Mouse (Mus musculus): ENCODE data around the gene Scp2d1. TPM values are rescaled to one million over a fixed set of nuclear protein-coding genes. Genes with fewer than 3 reads are reported as not detected.

Scp2d1 gene
- polyA plus RNA-seq, 1 experiment from 2014 or later: not detected

GRCm38 (mm10) chr2:144868827-144869226 lies 45.4 kb downstream of the Scp2d1 start:
- Histone ChIP-seq H3K9ac (ENCODE audit: low read length) (no peak overlapping the region), H3K27me3 (ENCODE audit: control insufficient read depth, insufficient read depth, low read length) (no peaks in the 10 kb centered on the region), H3K36me3 (ENCODE audit: control insufficient read depth, insufficient read depth, low read length) (no peaks in the 10 kb centered on the region), H3K4me2 (ENCODE audit: low read length) (no peak overlapping the region), H3K27ac (replicated peaks in 1 of 2; ENCODE audit: control insufficient read depth in 1 of 2, insufficient read depth in 1 of 2, low read depth in 2 of 2, low read length in 2 of 2) (no peak overlapping the region), H3K4me3 (ENCODE audit: control insufficient read depth in 1 of 2, insufficient read depth in 1 of 2, low read depth in 1 of 2, low read length in 2 of 2) (no peak overlapping the region), H3K4me1 (ENCODE audit: control insufficient read depth in 2 of 2, insufficient read depth in 2 of 2, low read length in 2 of 2) (no peaks in the 10 kb centered on the region), H3K9me3 (ENCODE audit: control insufficient read depth, low read length) (no peaks in the 10 kb centered on the region)
- 67% methylated on average over 2 of the region's 2 CpGs for WGBS
- no peak for ATAC-seq (ENCODE audit: insufficient number of reproducible peaks, insufficient read depth, low FRiP score, low read depth)

Other genes with a start within 250 kb of the Scp2d1 start
- gene Smim26, start 229.6 kb upstream of the Scp2d1 start, polyA plus RNA-seq (2014; fragmentation: Nextera tagmentation; extraction: Ambion mirVana): 58.7 and 68.3 TPM in 2 replicates
- gene Dtd1, start 223.8 kb upstream of the Scp2d1 start, polyA plus RNA-seq (2014; fragmentation: Nextera tagmentation; extraction: Ambion mirVana): 29.9 and 30.9 TPM in 2 replicates